Mouse (Mus musculus) bone marrow macrophage, adult 2 months (primary cell): ENCODE results near the gene Tcap. TPM values are rescaled to one million over a fixed set of nuclear protein-coding genes. Genes with fewer than 3 reads are reported as not detected.

Experiments
- H3K27ac ChIP-seq: 2 replicates; pipeline ENCODE4 v1.5.1; 2012; ENCODE audit warnings: low read depth, low read length; ENCODE audit not compliant: insufficient read depth
- H3K4me1 ChIP-seq: 2 replicates; pipeline ENCODE4 v1.6.1; 2012; ENCODE audit warnings: low read length; ENCODE audit not compliant: control insufficient read depth, insufficient read depth
- H3K4me3 ChIP-seq: 2 replicates; pipeline ENCODE4 v1.5.1; 2012; ENCODE audit warnings: mild to moderate bottlenecking, low read length, moderate library complexity; ENCODE audit not compliant: insufficient read depth
- CTCF ChIP-seq: IDR thresholded peaks from 2 replicates; pipeline ENCODE4 v1.5.1; 2012; ENCODE audit warnings: low read depth, mild to moderate bottlenecking, low read length, moderate library complexity
- POLR2A ChIP-seq: IDR thresholded peaks from 2 replicates; pipeline ENCODE4 v1.6.1; 2012; ENCODE audit warnings: mild to moderate bottlenecking, low read depth, low read length, borderline replicate concordance
- polyA plus RNA-seq: library from polyadenylated mRNA; stranded (reverse); fragments of >200 nt; gene quantifications from 2 replicates; pipeline ENCODE4 v1.2.4, GENCODE M21; 2012; ENCODE audit not compliant: missing spikeins, insufficient read depth, insufficient read length

Tcap gene
- polyA plus RNA-seq, 1 experiment, result not detected

- Histone ChIP-seq H3K4me3 (no peak overlapping the region), H3K4me1 (peaks cover 15% of the 10 kb centered on the region), H3K27ac (no peak overlapping the region)
- TF ChIP-seq CTCF (no peak), POLR2A (no peak)
These were observed 29.2 kb upstream of the Tcap start for GRCm38 (mm10) chr11:98354445-98354844.

- TF ChIP-seq POLR2A (no peak), CTCF (peak; percentile 86)
- H3K4me1 ChIP-seq, result peaks cover 28% of the 10 kb centered on the region
- H3K4me3 ChIP-seq, result no peak overlapping the region
These were observed 27.8 kb upstream of the Tcap start for GRCm38 (mm10) chr11:98355732-98356299.

GRCm38 (mm10) chr11:98356625-98357394, 26.8 kb upstream of the Tcap start:
- TF ChIP-seq CTCF, result no peak
- TF ChIP-seq POLR2A, result no peak
- Histone ChIP-seq H3K4me3 (no peak overlapping the region), H3K4me1 (peaks cover 33% of the 10 kb centered on the region), H3K27ac (0 out of 2 replicates have a peak overlapping the region, but pooled peaks have one; percentile 61)

More at GRCm38 (mm10) chr11:98355732-98356299, 27.8 kb upstream of the Tcap start:
- H3K27ac ChIP-seq, result no peak overlapping the region

GRCm38 (mm10) chr11:98357396-98358160, 26.0 kb upstream of the Tcap start:
- TF ChIP-seq POLR2A (no peak), CTCF (no peak)
- Histone ChIP-seq H3K4me3 (peak overlapping the region; percentile 49), H3K4me1 (peaks cover 41% of the 10 kb centered on the region), H3K27ac (peak overlapping the region; percentile 61)

- Histone ChIP-seq H3K4me1 (peaks cover 43% of the 10 kb centered on the region), H3K4me3 (peak within 1 kb of the TSS; percentile 97), H3K27ac (peak within 1 kb of the TSS; percentile 83)
- TF ChIP-seq CTCF (no peak), POLR2A (no peak)
These were observed 25.2 kb upstream of the Tcap start, which contains the start of gene Stard3 for GRCm38 (mm10) chr11:98358161-98359083. TSS of gene Stard3 (plus strand) at chr11:98358368.

GRCm38 (mm10) chr11:98360866-98361521, 22.6 kb upstream of the Tcap start:
- Histone ChIP-seq H3K4me1 (peaks cover 41% of the 10 kb centered on the region), H3K27ac (peak overlapping the region; percentile 83), H3K4me3 (peak overlapping the region; percentile 97)
- TF ChIP-seq POLR2A (no peak), CTCF (no peak)

GRCm38 (mm10) chr11:98363817-98364216, 19.8 kb upstream of the Tcap start:
- H3K27ac ChIP-seq, result no peak overlapping the region
- TF ChIP-seq CTCF, result no peak
- no peak overlapping the region for H3K4me3 ChIP-seq
- H3K4me1 ChIP-seq, result peaks cover 31% of the 10 kb centered on the region

- TF ChIP-seq CTCF, result no peak
- TF ChIP-seq POLR2A, result no peak
- no peak overlapping the region for H3K27ac ChIP-seq
- H3K4me1 ChIP-seq, result peaks cover 28% of the 10 kb centered on the region
- no peak overlapping the region for H3K4me3 ChIP-seq
These were observed 19.2 kb upstream of the Tcap start for GRCm38 (mm10) chr11:98364410-98364809.

GRCm38 (mm10) chr11:98366290-98366689, 17.3 kb upstream of the Tcap start:
- peaks cover 14% of the 10 kb centered on the region for H3K4me1 ChIP-seq
- no peak overlapping the region for H3K27ac ChIP-seq
- TF ChIP-seq CTCF (no peak), POLR2A (no peak)
- H3K4me3 ChIP-seq, result no peak overlapping the region
